Mouse (Mus musculus) splenic B cell, adult 2 months (primary cell): ENCODE data around the gene Hsdl1.

Experiments used
- DNase-seq: peaks from one replicate; pipeline ENCODE4 v3.0.0-alpha.2; 2011; ENCODE audit warnings: low read depth, low spot score
- H3K27me3 ChIP-seq: 2 replicates; pipeline ENCODE4 v1.6.1; 2012; ENCODE audit warnings: mild to moderate bottlenecking, low read length, moderate library complexity, mixed read lengths; ENCODE audit not compliant: control insufficient read depth, poor library complexity, insufficient read depth, severe bottlenecking
- H3K36me3 ChIP-seq: 2 replicates; pipeline ENCODE4 v1.6.1; 2012; ENCODE audit warnings: mild to moderate bottlenecking, low read length, moderate library complexity, mixed read lengths; ENCODE audit not compliant: control insufficient read depth, poor library complexity, insufficient read depth, severe bottlenecking

Gene Hsdl1

DNA sequence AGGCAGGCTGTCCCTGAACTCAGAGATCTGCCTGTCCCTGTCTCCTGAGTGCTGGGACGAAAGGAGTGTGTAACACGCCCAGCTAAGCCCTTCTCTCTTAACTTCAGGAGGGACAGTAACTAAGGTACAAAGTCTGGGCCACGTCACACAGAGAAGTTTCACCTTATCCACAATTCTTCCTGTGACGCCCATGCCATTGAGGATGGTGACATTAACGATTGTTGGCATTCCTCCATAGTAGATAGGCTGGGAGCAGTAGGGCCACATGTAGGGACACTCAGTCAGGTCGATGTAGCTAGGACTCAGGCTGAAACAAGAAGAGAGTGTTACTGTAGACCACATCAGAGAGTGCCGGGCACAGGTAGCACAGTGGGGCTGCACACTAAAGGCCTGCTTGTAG lies 46.2 kb downstream of the Hsdl1 start:
- H3K36me3 ChIP-seq: peaks cover 11% of the 10 kb centered on the region
- no peaks in the 10 kb centered on the region for H3K27me3 ChIP-seq
- DNase-seq: no peak

DNA sequence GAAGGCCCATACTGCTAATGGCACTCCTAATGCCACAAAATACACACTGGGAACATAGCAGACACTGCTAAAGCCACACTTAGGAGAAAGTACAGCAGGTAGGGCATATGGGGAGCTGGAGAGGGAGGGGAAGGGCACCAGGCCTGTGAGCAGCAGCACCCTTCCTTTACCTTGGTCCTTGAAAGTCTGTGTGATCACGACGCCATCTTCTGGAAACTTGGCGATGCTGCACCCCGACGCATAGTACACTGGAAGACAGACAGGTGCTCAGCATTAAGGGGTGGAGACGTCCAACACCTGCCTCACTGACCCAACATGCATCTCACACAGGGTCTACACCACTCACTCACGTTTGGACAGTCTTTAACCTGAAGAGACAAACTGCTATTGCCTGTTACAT lies 54.9 kb downstream of the Hsdl1 start:
- no peaks in the 10 kb centered on the region for H3K27me3 ChIP-seq
- DNase-seq: peak; percentile 31
- H3K36me3 ChIP-seq: peaks cover 24% of the 10 kb centered on the region

DNA sequence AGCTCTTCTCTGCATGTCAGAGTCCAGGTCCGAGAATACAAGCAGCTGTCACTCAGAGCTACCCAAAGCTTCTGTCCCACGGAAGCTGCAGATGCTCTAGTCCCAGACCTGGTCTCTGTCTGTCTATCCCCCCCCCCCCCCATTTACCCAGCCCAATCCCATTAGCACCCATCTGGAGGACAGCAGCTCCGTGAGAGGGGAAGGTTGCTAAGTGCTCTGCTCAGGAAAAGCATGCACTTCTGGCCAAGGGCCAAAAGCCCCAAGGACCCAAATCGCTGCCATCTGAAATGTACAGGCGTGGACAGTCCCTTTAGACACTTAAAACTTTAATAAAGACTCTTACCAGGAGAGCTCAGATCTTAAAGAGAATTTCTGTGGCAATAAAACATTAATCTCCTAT lies 58.3 kb downstream of the Hsdl1 start:
- no peaks in the 10 kb centered on the region for H3K27me3 ChIP-seq
- DNase-seq: no peak

DNA sequence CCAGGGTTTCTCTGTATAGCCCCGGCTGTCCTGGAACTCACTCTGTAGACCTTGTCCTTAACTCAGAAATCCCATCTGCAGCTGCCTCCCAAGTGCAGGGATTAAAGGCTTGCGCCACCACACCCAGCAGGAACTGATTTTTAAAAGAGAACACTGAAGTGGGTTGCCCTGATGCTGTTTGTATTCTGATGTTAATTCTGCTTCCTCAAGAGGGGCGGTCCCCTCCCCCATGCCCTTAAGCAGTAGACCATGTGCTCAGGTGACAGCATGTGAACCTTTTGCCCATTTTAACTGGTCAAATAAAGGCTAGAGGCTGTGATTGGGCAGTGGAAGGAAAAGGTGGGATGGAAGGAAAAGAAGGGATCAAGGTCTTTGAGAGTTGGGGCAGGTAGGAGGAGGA lies 59.2 kb downstream of the Hsdl1 start:
- no peak for DNase-seq
- no peaks in the 10 kb centered on the region for H3K27me3 ChIP-seq
- H3K36me3 ChIP-seq: peaks cover 21% of the 10 kb centered on the region

More for the DNA sequence above, 58.3 kb downstream of the Hsdl1 start:
- H3K36me3 ChIP-seq: peaks cover 21% of the 10 kb centered on the region

DNA sequence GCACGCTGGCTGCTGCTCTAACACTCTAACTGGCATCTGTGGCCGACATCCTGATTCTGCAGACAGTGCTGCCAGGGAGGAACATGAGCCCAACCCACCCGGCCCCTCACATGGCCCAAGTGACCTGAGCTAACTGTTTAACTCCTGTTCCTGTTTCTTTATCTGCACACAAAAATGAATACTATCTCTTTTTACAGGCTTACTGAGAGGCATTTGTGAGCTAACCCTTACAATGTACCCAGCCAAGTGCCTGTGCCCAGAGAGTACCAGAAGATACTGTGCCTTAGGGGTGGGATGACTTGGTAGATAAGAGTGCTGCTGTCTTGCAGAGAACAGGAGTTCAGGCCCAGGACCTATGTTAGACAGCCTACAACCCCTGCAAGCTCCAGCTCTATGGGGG lies 60.0 kb downstream of the Hsdl1 start:
- no peak for DNase-seq
- Histone ChIP-seq H3K36me3 (peaks cover 20% of the 10 kb centered on the region), H3K27me3 (no peaks in the 10 kb centered on the region)

DNA sequence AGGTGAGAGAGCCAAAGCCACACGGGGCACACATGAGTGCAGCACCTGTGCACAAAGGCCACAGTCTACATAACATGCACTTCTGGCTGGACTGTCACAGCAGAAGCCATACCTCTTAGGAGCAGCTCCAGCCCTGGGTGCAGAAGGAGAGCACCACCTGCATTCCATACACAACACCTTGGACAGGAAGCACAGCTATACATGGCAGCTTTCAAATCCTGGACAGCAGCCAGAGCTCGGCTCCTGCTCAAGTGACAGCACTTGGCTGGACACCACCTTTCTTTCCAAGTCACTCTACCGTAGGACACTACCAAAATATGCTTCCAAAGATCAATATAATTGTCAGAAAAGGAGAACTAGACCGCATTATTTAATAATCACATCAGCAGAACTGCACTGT lies 61.6 kb downstream of the Hsdl1 start:
- H3K36me3 ChIP-seq: peaks cover 16% of the 10 kb centered on the region
- no peaks in the 10 kb centered on the region for H3K27me3 ChIP-seq
- DNase-seq: no peak
